Mouse (Mus musculus) stomach, postnatal 0 days (tissue): ENCODE measurements at regions not wholly inside any gene's neighbourhood (a gene's known extent, or its start where the extent isn't known, plus 50 kb on each side); places are given as distances from the start of the nearest gene placed in this dataset.

Source experiments
- CTCF ChIP-seq: IDR thresholded peaks from 2 replicates; pipeline ENCODE4 v1.5.1; 2016; ENCODE audit warnings: antibody characterized with exemption, low read depth, mild to moderate bottlenecking, moderate library complexity
- EP300 ChIP-seq: optimal IDR thresholded peaks from 2 replicates; pipeline ENCODE3; 2016; ENCODE audit warnings: antibody characterized with exemption

DNA sequence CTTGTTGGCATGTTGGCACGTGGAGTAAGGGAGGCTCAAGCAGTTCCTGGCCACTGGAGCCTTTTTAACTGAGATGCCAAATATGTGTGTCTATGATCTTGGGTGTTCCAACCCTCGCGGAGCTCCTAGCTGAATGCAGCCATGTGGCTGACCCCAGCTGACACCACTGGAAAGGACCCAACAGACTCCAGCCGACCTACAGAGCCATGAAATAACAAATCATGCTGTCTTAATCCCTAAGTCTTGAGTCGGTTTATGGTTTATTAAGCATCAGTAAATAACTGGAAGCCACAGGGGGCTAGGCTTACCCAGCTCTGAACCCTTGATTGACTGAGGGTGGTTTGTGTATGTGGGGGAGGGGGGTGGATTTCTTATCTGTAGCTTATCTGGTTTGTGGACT is 293.2 kb downstream of the Lyplal1 start:
- TF ChIP-seq CTCF (no peak), EP300 (no peak)
